Mouse (Mus musculus) heart, adult 2 months (tissue): ENCODE measurements around the gene Kcnb1. TPM values are rescaled to one million over a fixed set of nuclear protein-coding genes. Genes with fewer than 3 reads are reported as not detected.

Source experiments
- DNase-seq, 2 experiments: peaks; one replicate each; pipeline ENCODE4 v3.0.0; 2021
- H3K27ac ChIP-seq: fragments of 200-600 bp; 2 replicates; pipeline ENCODE4 v1.8.1; 2022
- H3K27me3 ChIP-seq: fragments of 200-500 bp; 2 replicates; pipeline ENCODE4 v1.6.1; 2012; ENCODE audit warnings: mild to moderate bottlenecking, low read length, inconsistent platforms, mixed read lengths; ENCODE audit not compliant: control insufficient read depth, insufficient read depth
- H3K36me3 ChIP-seq: fragments of 200-500 bp; 2 replicates; pipeline ENCODE4 v1.6.1; 2012; ENCODE audit warnings: low read length, inconsistent platforms; ENCODE audit not compliant: control insufficient read depth, insufficient read depth
- H3K4me1 ChIP-seq: fragments of 200-500 bp; 2 replicates; pipeline ENCODE4 v1.6.1; 2011; ENCODE audit warnings: low read length; ENCODE audit not compliant: control insufficient read depth, insufficient read depth
- H3K4me3 ChIP-seq: fragments of 200-600 bp; 2 replicates; pipeline ENCODE4 v1.8.1; 2022
- H3K79me2 ChIP-seq: fragments of 200-500 bp; replicated peaks from 2 replicates; pipeline ENCODE4 v1.6.1; 2012; ENCODE audit warnings: mild to moderate bottlenecking, inconsistent platforms, low read length, moderate library complexity, mixed read lengths; ENCODE audit not compliant: control insufficient read depth, insufficient read depth
- H3K9ac ChIP-seq: fragments of 200-500 bp; 2 replicates; pipeline ENCODE4 v1.6.1; 2012; ENCODE audit warnings: low read depth, mild to moderate bottlenecking, control low read depth, inconsistent platforms, low read length, mixed read lengths
- CTCF ChIP-seq: fragments of 200-600 bp; IDR thresholded peaks from 2 replicates; pipeline ENCODE4 v1.8.1; 2022; ENCODE audit warnings: antibody characterized with exemption, mild to moderate bottlenecking, moderate library complexity
- EP300 ChIP-seq: fragments of 200-500 bp; IDR thresholded peaks from 2 replicates; pipeline ENCODE4 v1.6.1; 2011; ENCODE audit warnings: low read depth, low read length, control low read depth; ENCODE audit not compliant: insufficient read depth
- POLR2A ChIP-seq: fragments of 200-500 bp; IDR thresholded peaks from 2 replicates; pipeline ENCODE4 v1.6.1; 2011; ENCODE audit warnings: mild to moderate bottlenecking, low read depth, low read length, control low read depth; ENCODE audit not compliant: insufficient read depth
- WGBS: fragments of 180-500 bp; shearing (Covaris S2); methylation state at CpG from one replicate; pipeline ENCODE4 v1.1.7; 2018; 5-methylcytosine and 5-hydroxymethylcytosine counted together
- intact Hi-C: fragments of 180-260 bp; cut with DNase I; formaldehyde crosslinking; loops from one replicate; pipeline ENCODE4 v1.15.1; 2025
- polyA plus RNA-seq: library from polyadenylated mRNA; depleted of rRNA; stranded (reverse); fragments of >200 nt; gene quantifications from 2 replicates; pipeline ENCODE4 v1.2.3, GENCODE M21; 2012
- total RNA-seq, 2 experiments: library from RNA; stranded (reverse); gene quantifications; 2 replicates each; pipeline ENCODE4 v1.2.3; 2021

Gene Kcnb1
- total and polyA plus RNA-seq, 3 experiments: 17.2 to 38.8 (median 32.8) TPM

DNA sequence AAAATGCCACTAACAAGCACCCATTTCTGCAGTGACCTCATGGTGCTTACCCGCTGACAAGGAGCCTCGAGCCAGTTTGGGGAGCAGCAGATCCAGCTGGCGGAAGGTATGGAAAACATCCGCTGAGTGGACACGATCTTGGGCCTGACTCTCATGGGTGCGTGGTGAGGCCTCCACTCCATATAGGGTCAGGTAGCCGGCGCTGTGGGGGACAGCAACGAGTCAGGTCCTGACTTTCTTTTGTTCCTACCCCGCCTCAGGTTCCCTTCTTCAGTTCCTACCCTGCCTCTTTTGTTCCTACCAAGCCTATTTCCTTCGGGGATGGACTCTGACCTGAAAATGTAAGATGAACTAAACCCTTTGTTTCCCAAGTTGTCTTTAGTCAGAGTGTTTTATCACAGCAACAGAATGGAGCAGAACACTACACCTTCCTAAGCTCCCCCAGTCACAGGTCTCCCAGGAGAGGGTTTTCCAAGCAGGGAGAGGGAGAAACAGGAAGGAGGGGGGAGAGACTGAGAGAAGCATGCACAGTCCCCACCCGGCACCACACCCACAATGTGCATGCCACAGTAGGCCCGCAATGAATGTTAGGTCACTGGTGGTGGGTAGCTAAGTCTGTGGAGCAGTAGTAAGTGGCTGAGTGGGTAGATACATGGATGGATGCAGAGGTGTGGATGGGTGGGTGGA, 31.3 kb upstream of the Kcnb1 start:
- intact Hi-C loops: loop anchor here (5.0 kb wide), 2 partner anchors 196 to 241 kb away; no protein-coding TSS in a partner anchor
- no peaks in the 10 kb centered on the region for H3K36me3 ChIP-seq
- H3K79me2 ChIP-seq: no peaks in the 10 kb centered on the region
- no peak overlapping the region for H3K27ac ChIP-seq
- no peaks in the 10 kb centered on the region for H3K27me3 ChIP-seq
- DNase-seq: no peak
- H3K4me1 ChIP-seq: no peaks in the 10 kb centered on the region; the same call in 1 of the 2 replicates
- no peak overlapping the region for H3K4me3 ChIP-seq
- no peak for TF ChIP-seq CTCF
- no peak for TF ChIP-seq EP300
- TF ChIP-seq POLR2A: no peak
- 71% methylated on average over 13 of the region's 13 CpGs for WGBS
- H3K9ac ChIP-seq: no peak overlapping the region

DNA sequence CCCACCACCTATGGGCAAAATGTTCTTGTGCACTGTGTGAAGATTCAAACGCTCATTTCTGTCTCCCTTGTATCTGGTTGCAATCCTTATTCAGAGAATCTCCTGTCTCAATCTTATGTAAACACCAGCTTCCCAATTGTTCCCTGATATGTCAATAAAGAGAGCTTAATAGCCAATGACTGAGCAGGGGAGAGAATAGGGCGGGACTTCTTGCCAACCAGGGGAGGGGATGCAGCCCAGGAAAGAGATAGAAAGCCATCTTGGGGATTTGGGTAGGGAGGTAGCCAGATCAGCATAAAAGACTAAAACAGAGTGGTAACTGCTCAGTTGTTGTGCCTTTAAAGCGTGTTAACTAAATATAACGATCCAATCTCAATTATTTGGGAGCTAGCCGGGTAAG, 30.8 kb upstream of the Kcnb1 start:
- Histone ChIP-seq H3K27me3 (no peaks in the 10 kb centered on the region), H3K4me3 (no peak overlapping the region), H3K4me1 (no peaks in the 10 kb centered on the region; the same call in 1 of the 2 replicates), H3K27ac (no peak overlapping the region), H3K36me3 (no peaks in the 10 kb centered on the region), H3K79me2 (no peaks in the 10 kb centered on the region), H3K9ac (no peak overlapping the region)
- TF ChIP-seq EP300: no peak
- no peak for TF ChIP-seq POLR2A
- no peak for TF ChIP-seq CTCF
- intact Hi-C loops: loop anchor here (5.0 kb wide), 2 partner anchors 197 to 242 kb away; no protein-coding TSS in a partner anchor
- DNase-seq: no peak
- WGBS: 81% methylated on average over 5 of the region's 5 CpGs

DNA sequence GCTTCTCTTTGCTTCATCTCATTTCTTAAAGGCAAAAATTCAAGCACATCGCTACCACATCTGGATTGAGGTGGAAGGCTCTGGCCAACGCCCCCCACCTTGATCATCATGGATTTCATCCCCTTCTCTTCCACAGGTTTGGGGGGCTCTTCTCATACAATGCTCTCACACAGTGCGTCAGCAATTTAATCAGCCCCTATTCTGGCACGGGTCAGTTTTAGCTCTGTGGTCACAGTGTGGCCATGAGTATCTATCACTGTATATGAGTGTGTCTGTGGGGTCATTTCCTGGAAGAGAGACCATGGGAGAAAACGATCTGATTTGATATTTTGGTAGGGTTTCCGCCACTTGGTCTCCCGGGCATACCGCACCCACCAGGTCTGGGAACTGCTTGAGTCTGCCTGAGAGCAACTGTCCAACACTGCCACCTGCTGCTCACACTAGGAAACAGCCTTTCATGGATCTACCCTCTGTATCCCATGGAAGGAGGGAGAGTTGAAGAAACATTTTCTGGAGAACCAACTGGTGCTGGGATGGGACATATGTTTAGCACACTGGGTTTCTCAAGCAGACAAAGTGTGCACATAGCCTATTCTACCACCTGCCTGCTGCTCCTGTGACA, 29.3 kb upstream of the Kcnb1 start:
- Histone ChIP-seq H3K79me2 (no peaks in the 10 kb centered on the region), H3K27me3 (no peaks in the 10 kb centered on the region), H3K9ac (0 out of 2 replicates have a peak overlapping the region, but pooled peaks have one; percentile 1), H3K27ac (no peak overlapping the region), H3K36me3 (no peaks in the 10 kb centered on the region), H3K4me1 (no peaks in the 10 kb centered on the region; the same call in 1 of the 2 replicates), H3K4me3 (no peak overlapping the region)
- 35% methylated on average over 8 of the region's 8 CpGs for WGBS
- DNase-seq: peak; percentile 81 to 86
- TF ChIP-seq EP300: peak; percentile 98
- TF ChIP-seq CTCF: peak; percentile 97
- peak; percentile 22; the same call in 1 of the 2 replicates for TF ChIP-seq POLR2A
- intact Hi-C loops: loop anchor here (1.0 kb wide), 2 partner anchors 107 to 147 kb away; no protein-coding TSS in a partner anchor

DNA sequence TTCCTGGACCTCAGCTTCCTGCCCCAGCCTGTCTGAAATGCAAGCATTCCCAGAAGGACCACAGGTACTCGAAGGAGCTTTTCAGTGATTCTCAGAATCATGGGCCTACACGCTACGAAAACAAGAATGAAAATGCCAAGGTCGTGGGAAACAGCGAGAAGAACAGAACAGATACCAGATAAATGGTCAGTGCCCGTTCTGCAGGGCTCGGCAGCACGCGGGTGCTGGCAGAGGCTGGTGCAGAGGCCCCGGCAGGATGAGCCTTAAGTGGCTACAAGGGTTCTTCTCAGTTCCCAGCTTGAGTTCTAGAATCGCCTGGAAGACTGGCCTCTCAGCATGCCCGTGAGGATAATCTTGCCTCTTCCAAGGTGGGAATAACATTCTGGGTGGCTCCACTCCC, 23.7 kb upstream of the Kcnb1 start:
- Histone ChIP-seq H3K36me3 (no peaks in the 10 kb centered on the region), H3K9ac (no peak overlapping the region), H3K4me1 (peaks cover 4% of the 10 kb centered on the region), H3K4me3 (no peak overlapping the region), H3K27me3 (no peaks in the 10 kb centered on the region), H3K27ac (peak overlapping the region; percentile 15; the same call in 1 of the 2 replicates), H3K79me2 (no peaks in the 10 kb centered on the region)
- 70% methylated on average over 12 of the region's 12 CpGs for WGBS
- no peak for DNase-seq
- TF ChIP-seq CTCF: no peak
- TF ChIP-seq POLR2A: no peak
- no peak for TF ChIP-seq EP300
- intact Hi-C loops: loop anchor here (2.0 kb wide), 1 partner anchor 23 kb away; the partner anchor contains the start of gene Kcnb1

DNA sequence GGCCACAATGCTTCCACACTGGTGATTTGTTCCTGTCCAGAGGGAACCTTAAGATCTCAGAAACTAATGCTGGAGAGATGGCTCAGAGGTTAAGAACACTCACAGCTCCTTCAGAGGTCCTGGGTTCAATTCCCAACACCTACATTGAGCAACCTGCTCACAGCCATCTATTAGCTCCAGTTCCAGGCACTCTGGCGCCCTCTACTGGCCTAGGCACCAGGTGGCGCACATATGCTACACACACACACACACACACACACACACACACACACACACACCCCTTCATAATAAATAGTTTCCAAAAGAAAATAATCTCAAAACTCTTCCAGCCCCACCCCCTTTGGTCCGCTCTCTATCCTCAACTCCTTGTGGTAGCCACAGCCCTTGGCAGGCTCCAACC, 23.1 kb upstream of the Kcnb1 start:
- H3K9ac ChIP-seq: no peak overlapping the region
- intact Hi-C loops: loop anchor here (2.0 kb wide), 1 partner anchor 22 kb away; the partner anchor contains the start of gene Kcnb1
- TF ChIP-seq POLR2A: no peak
- peak; percentile 49 for TF ChIP-seq CTCF
- H3K36me3 ChIP-seq: no peaks in the 10 kb centered on the region
- peaks cover 4% of the 10 kb centered on the region for H3K4me1 ChIP-seq
- no peaks in the 10 kb centered on the region for H3K79me2 ChIP-seq
- no peak for DNase-seq
- WGBS: 93% methylated on average over 3 of the region's 3 CpGs
- peak overlapping the region; percentile 60 for H3K27ac ChIP-seq
- H3K4me3 ChIP-seq: no peak overlapping the region
- no peaks in the 10 kb centered on the region for H3K27me3 ChIP-seq

DNA sequence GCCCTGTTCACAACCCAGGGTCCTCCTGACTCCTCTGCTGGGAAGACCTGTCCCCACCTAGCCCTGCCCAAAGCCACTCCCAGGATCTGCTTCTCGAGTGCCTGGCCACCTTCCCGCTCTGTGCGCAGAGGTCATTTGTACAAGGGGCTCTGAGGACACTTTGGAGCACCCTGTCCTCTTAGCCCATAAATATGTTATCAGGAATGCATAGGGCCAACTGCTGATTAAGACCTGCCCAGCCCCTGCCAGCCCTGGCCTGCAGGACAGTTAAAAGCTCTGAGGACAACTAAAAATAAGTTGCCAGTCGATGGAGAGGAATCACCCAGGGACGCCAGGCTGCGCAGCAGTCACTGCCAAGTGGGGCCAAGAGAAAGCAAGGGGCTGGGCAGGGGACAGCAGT, 22.6 kb upstream of the Kcnb1 start:
- Histone ChIP-seq H3K36me3 (no peaks in the 10 kb centered on the region), H3K79me2 (no peaks in the 10 kb centered on the region), H3K4me3 (no peak overlapping the region), H3K27me3 (no peaks in the 10 kb centered on the region), H3K27ac (peak overlapping the region; percentile 60), H3K4me1 (peaks cover 4% of the 10 kb centered on the region), H3K9ac (no peak overlapping the region)
- DNase-seq: peak; percentile 61 to 80
- no peak for TF ChIP-seq CTCF
- no peak for TF ChIP-seq POLR2A
- TF ChIP-seq EP300: peak; percentile 92
- WGBS: 60% methylated on average over 6 of the region's 6 CpGs
- intact Hi-C loops: loop anchor here (2.0 kb wide), 1 partner anchor 22 kb away; the partner anchor contains the start of gene Kcnb1
